Mouse (Mus musculus) C2C12 (cell line): ENCODE results near the gene Ccn1.

Source experiments
- CTCF ChIP-seq: IDR thresholded peaks from one replicate; pipeline ENCODE4 v1.5.1; 2011; ENCODE audit not compliant: control insufficient read depth, insufficient read depth, insufficient read length
- MAX ChIP-seq: IDR thresholded peaks from one replicate; pipeline ENCODE4 v1.6.1; 2011; ENCODE audit warnings: mild to moderate bottlenecking, control low read depth
- USF1 ChIP-seq: IDR thresholded peaks from one replicate; pipeline ENCODE4 v1.6.1; 2011; ENCODE audit warnings: low read depth, mild to moderate bottlenecking, control low read depth, moderate library complexity

- TF ChIP-seq CTCF, result no peak
- no peak for TF ChIP-seq USF1
- TF ChIP-seq MAX, result no peak
These were observed 35.2 kb downstream of the Ccn1 start for GRCm38 (mm10) chr3:145614362-145615115.
